Mouse (Mus musculus) lung, postnatal 0 days (tissue): Measurements from ENCODE around the gene Ncor2.

Experiments
- CTCF ChIP-seq: IDR thresholded peaks from 2 replicates; pipeline ENCODE4 v1.5.1; 2016; ENCODE audit warnings: antibody characterized with exemption, mild to moderate bottlenecking
- EP300 ChIP-seq: IDR thresholded peaks from 2 replicates; pipeline ENCODE4 v1.6.1; 2016; ENCODE audit warnings: antibody characterized with exemption, mild to moderate bottlenecking, control low read depth

GRCm38 (mm10) chr5:125122049-125122448 is 57.0 kb downstream of the Ncor2 start:
- TF ChIP-seq EP300 (no peak), CTCF (no peak)
